In genomic region chr6:115134501-115135331, GRCm38 (mm10) we compare ENCODE assay signal across 8 mouse cellular contexts. TPM values are rescaled to one million over a fixed set of nuclear protein-coding genes. Genes with fewer than 3 reads are reported as not detected.
DNase-seq lines count a peak whose midpoint lies in the region; ATAC-seq lines count a peak whose summit lies in the region.

Gene Syn2, plus strand, starts transcription at chr6:115134902.

- peak; percentile 99 for ATAC-seq in intestine, embryonic 15.5 days
- ATAC-seq in megakaryocyte progenitor cell, adult 5-6 weeks (replicated peaks; ENCODE audit: poor library complexity), result peak; percentile 100

- peak within 1 kb of the TSS; percentile 69 for H3K4me3 ChIP-seq in intestine, embryonic 15.5 days (replicated peaks)

- H3K4me1 ChIP-seq in intestine, embryonic 15.5 days (replicated peaks), result peaks cover 8% of the 10 kb centered on the region

- under 1% methylated on average over 74 of the region's 75 CpGs for WGBS in intestine, embryonic 15.5 days

- DNase-seq in adrenal gland, postnatal 25 days, result peak; percentile 85
- DNase-seq in embryo, embryonic 11.5 days (ENCODE audit: low read depth, low spot score), result peak; percentile 63
- no peak for DNase-seq in gonadal fat pad, adult 2 months (ENCODE audit: low read depth)
- DNase-seq in left cerebral cortex, postnatal 14 days (ENCODE audit: low spot score in 2 of 2), result peak; percentile 94
- DNase-seq in right cerebral cortex, postnatal 36 days (ENCODE audit: low spot score in 2 of 2), result peak; percentile 93 to 94
- DNase-seq in urinary bladder, postnatal 36 days (ENCODE audit: low spot score in 2 of 2), result peak; percentile 58 to 70

- H3K9me3 ChIP-seq in intestine, embryonic 15.5 days, result no peaks in the 10 kb centered on the region

- no peak within 1 kb of the TSS for H3K27ac ChIP-seq in intestine, embryonic 15.5 days

- peaks cover 8% of the 10 kb centered on the region for H3K27me3 ChIP-seq in intestine, embryonic 15.5 days (replicated peaks)

- H3K36me3 ChIP-seq in intestine, embryonic 15.5 days, result no peaks in the 10 kb centered on the region

- peak within 1 kb of the TSS; percentile 57 for H3K9ac ChIP-seq in intestine, embryonic 15.5 days

- H3K4me2 ChIP-seq in intestine, embryonic 15.5 days (replicated peaks), result peak within 1 kb of the TSS; percentile 98

- intact Hi-C loops in left cerebral cortex, postnatal 14 days (cut with DNase I), result loop anchor here (10.0 kb wide), 1 partner anchor 90 kb away; the partner anchor contains the start of gene Gm17482

RNA-seq across cellular contexts. Expression of gene Syn2, which starts in this region (rescaled TPM):
- total RNA-seq in adrenal gland, postnatal 25 days (2021), result 12.5 and 18.9 TPM in 2 replicates
- polyA plus RNA-seq in gonadal fat pad, adult 2 months (2012; rRNA removed), result 15.7 and 33.6 TPM in 2 replicates
- polyA plus RNA-seq in intestine, embryonic 15.5 days (2015; fragmentation: Nextera tagmentation; extraction: Ambion mirVana), result 3.3 and 3.5 TPM in 2 replicates
- 100 to 1,000 TPM; 509 to 518 TPM for total RNA-seq in left cerebral cortex, postnatal 14 days (2021)
- total RNA-seq in megakaryocyte progenitor cell, adult 5-6 weeks (2015), result not detected in 2 replicates
- total RNA-seq in megakaryocyte progenitor cell, adult 5-6 weeks (2017), result not detected in 2 replicates

Comparison
In these comparisons a context has a peak if more than half of its experiments do, and no peak if none do; other contexts are left out.
1. RNA of gene Syn2 (total RNA-seq): 509 to 518 TPM in left cerebral cortex, postnatal 14 days; 12.5 to 18.9 TPM in adrenal gland, postnatal 25 days and not detected in megakaryocyte progenitor cell, adult 5-6 weeks; every median in the first group is over 10 times any median in the second.
2. Peak in ATAC-seq in megakaryocyte progenitor cell, adult 5-6 weeks; RNA of the gene not detected or under 1 TPM.